Mouse (Mus musculus) left cerebral cortex, postnatal 4 days (tissue): Measurements from ENCODE around the gene Ube2cbp. TPM values are rescaled to one million over a fixed set of nuclear protein-coding genes. Genes with fewer than 3 reads are reported as not detected.

Experiments
- DNase-seq: peaks from one replicate; pipeline ENCODE4 v3.0.0-alpha.2; 2022
- intact Hi-C: fragments of 180-260 bp; cut with DNase I; formaldehyde crosslinking; loops from one replicate; pipeline ENCODE4 v1.15.1; 2025
- total RNA-seq, 2 experiments: library from RNA; stranded (reverse); gene quantifications; 2 replicates each; pipeline ENCODE4 v1.2.3; 2021

Gene Ube2cbp
- 1 to 10 TPM; 6.7 to 6.9 TPM for total RNA-seq

DNA sequence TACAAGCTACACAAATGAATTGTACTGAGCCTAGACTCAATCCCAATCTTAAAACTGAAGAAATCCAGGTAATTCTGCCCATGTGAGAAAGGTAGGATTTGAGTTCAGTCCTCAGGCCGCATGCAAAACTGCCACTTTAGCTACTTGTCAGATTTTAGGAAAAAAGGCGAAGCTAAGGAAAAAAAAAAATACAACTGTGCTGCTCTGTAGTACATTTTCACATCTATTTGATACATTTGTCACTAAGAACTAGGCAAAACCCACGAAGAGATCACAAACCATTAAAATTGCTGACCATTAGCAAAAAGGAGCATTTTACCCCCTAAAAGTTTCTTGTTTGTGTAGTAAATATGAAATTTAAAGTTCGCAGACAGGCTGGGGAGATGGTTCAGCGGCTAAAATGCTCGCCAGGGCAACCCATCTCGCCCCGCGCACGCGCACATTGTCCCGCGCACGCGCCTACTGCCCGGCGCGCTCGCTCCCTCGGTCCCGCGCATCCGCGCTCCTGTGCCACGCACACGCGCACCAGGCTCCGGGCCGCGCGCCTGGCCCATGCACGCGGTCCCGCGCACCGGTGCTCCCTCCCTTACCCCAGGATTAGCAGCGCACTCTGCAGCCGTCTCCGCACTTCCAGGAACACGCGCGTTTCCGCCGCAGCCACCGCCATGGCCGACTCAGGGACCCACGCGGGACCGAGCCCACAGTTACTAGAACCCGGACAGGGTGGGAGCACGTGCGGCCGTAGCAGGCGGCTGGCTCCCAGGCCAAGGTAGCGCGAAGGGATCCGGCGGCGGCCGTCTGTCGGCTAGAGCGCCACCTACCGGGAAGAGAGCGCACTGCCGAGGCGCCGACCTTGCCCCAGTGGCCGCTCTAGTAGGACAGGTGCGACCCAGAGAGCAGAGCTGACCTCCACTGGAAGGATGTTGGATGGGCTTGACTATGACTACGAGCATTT is at the start of gene Ube2cbp:
Gene Ube2cbp, minus strand, starts transcription at position 800 of the 955 bp plus-strand sequence.
- peak; percentile 90 for DNase-seq
- intact Hi-C loops: no loop called here

GRCm38 (mm10) chr9:86514390-86514789 is 49.6 kb upstream of the Ube2cbp start:
- no peak for DNase-seq
- intact Hi-C loops: no loop called here

DNA sequence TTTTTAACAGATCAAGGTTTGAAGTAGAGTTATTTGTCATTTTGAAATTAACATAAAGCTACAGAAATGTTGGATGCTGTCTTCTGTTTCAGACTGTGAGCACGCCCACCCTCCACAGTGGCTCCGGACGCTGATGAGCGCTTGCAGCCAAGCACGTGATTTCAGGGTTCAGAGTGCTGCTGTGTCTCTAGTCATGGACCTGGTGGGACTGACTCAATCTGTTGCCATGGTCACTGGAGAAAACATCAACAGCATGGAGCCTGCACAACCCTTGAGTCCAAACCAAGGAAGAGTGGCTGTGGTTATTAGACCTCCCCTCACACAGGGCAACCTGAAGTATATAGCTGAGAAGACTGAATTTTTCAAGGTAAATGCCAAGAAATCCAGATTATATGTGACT is 49.0 kb upstream of the Ube2cbp start:
- DNase-seq: no peak
- intact Hi-C loops: no loop called here

DNA sequence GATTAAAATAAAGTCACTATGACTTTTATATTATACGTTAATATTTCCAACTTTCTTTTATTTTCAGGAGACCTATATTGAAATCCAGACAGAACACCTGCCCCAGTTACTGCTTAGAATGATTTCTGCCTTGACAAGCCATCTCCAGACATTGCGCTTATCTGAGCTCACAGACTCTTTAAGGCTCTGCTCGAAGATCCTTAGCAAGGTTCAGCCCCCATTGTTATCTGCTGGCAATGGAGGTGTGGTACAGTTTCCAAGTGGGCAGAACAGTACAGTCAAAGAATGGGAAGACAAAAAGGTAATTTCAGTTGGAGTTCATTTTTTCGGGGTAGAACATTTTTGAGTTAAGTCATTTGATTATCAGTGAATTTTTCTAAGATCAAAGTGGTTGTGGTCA is 42.7 kb upstream of the Ube2cbp start:
- DNase-seq: no peak
- intact Hi-C loops: loop anchor here (5.0 kb wide), 2 partner anchors 45 to 785 kb away; no protein-coding TSS in a partner anchor

DNA sequence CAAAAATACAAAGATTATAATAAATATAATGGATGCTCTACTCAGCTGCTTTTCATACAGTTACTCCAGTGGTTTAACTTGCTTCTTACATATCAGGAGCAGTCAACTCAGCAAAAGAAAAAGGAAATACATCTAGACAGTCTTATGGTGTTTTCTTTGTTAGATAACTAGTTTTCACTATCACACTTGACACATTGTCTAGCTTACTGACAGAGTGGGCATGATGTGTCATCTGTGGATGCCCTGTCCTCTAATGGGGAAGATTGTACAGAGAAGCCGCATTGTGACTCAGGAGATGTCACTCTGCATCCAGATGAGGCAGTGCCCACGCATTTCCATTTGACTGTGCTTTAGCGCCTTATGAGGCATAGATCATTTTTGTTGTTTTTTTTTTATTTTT is 34.3 kb upstream of the Ube2cbp start:
- DNase-seq: no peak
- intact Hi-C loops: no loop called here

DNA sequence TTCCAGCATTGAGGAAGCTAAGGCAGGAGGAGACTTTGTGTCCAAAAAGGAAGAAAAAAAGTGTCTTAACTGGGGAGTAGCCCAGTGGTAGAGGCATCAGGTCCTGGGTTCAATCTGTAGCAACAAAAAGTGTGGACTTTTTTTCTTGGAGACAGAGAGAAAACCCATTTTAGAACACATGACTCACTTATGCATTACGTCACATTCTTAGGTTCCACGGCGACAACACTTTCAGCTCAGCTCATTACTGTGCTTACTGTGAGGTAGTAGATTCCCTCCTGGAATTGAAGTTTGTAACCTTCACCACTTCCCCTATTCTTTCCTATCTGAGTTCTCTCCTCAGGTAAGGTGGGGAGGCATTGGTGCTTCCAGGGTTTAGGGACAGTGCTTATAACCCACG is 31.5 kb upstream of the Ube2cbp start:
- DNase-seq: no peak
- intact Hi-C loops: no loop called here

DNA sequence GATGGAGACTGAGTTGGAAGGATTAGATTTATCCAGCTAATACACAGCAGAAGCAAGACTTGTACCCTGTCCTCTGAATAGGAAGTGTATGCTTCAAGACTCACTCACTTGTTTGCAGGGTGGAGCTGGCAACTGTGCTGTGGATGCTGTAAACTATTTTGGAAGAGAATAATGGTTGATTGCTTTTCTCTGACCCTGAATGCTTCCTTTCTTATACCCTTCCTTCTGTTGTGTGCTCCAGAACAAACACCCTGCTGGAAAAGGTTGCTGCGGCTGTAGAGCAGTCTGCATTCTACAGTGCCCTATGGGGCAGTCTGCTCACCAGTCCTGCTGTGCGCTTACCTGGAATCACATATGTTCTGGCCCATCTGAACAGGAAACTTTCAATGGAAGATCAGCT is 27.0 kb upstream of the Ube2cbp start:
- DNase-seq: no peak
- intact Hi-C loops: no loop called here

DNA sequence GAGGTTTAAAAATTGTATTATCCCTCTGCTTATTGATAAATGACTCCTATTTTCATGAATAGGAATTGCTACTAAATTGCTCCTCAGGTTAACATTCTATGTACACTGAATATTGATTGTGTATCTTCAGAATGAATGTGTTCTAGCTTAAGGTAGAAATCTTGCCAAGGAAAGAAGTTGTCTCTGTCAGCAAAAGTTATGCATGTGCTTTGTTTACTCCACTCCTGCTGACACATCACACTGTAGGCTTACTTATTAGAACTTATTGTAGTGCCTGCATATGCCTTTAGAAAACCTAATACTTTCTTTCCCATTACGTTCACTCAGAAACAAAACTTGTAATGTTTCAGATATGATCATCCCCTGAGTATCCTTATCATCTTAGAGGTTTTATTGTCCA is 17.5 kb upstream of the Ube2cbp start:
- no peak for DNase-seq
- intact Hi-C loops: no loop called here

DNA sequence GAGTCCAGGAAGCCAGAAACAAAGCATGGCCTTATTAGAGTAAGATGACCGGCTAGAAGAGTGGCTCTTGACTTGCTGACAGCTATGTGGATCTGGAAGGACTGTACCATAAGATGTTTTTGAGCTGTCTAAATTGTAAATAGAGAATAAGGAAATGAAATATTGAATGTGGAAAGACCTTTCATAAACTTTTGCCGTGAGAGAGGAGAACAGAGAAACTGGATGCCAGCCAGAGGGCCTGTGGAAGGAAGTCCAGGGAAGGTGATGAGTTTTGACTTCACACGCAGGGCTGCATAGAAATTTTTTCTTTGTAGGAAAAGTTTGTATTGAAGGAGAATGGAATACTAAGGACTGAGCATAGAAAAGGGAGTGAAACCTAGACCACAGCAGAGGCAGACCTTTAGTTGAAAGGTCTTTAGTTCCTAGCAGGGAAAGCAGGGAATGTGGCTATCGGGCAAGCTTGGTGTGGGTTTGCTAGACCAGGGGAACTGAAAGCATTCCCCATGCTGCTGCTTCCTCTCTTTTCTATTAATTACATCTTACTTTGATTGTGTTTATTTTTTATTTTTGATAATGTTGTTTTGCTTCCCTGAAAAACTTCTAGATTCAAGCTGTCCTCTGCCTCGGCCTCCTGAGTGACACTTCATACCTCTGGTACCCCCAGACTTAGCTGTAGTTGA is 13.8 kb upstream of the Ube2cbp start:
- DNase-seq: no peak
- intact Hi-C loops: no loop called here

- intact Hi-C loops: no loop called here
- DNase-seq: no peak
Observed at GRCm38 (mm10) chr9:86476763-86477162, 12.0 kb upstream of the Ube2cbp start.

- intact Hi-C loops: no loop called here
- no peak for DNase-seq
Observed at GRCm38 (mm10) chr9:86475956-86476355, 11.2 kb upstream of the Ube2cbp start.

DNA sequence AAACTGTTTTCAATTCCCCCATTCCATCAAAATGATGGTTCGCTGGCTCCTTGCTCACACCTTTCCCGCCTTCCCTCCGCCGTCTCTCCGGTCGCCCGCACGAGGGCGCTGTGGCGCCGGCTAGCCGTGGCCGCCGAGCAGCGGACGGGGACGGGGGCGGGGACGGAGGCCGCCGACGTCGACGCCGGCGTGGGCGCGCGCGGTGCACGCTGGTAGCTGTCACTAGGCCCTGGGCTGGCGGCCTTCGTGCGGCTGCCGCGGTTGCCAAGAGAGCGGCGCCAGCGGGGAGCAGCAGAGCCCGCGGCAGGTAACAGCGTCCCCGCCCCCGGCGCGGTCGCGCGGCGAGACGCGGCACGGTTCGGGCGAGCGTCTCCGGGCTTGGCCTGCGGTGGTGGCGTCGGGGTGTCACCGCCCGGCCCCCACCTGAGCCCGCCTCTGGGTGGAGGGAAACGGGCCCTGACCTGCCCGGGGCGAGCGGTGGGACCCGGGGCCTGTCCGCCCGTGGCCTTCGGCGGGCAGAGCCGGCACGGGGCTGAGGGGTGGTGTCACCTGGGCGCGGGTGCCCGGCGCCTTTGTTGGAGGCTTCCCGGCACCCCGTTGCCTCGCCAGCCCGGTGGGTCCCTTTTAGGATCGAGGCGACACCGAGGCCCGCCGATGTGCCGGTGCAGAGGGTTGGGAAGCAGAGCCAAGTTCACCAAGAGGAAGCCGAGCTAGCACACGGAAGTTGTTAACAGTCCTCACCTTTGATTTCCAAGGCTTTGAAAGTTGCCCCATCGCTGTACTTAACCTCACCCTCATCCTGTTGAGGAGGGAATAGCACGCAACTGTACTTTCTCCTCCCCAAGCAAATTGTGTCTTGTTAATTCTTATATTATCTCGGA is 2.5 kb upstream of the Ube2cbp start, which contains the start of gene Dop1a:
Gene Dop1a, plus strand, starts transcription at position 165 of the 881 bp plus-strand sequence.
- intact Hi-C loops: no loop called here
- DNase-seq: peak; percentile 94

- no peak for DNase-seq
- intact Hi-C loops: loop anchor here (5.0 kb wide), 1 partner anchor 611 kb away; the partner anchor contains the start of gene Tpbg
Observed at GRCm38 (mm10) chr9:86453626-86454025, 11.1 kb downstream of the Ube2cbp start.

DNA sequence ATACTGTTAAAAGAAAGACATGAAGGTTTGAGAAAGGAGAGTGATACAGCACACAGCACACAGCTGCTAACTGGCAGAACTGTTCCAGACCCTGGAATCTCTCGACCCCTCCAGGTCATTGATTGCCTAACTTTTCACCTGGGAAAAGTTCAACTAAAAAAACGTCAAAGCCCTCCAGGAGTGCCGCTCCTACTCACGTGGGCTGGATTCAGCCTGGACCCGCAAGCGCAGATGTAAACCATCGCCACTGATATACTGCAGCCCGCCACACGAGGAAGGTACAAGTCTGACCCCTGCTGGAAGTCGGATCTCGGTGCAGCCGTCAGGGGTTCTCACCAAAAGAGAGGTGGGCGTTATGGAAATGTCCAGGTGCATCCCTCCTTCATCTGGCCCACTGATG is 13.1 kb downstream of the Ube2cbp start:
- peak; percentile 69 for DNase-seq
- intact Hi-C loops: loop anchor here (1.0 to 5.0 kb wide), 2 partner anchors 609 to 672 kb away; partner anchors contain the start of gene Tpbg

- intact Hi-C loops: loop anchor here (1.0 to 5.0 kb wide), 2 partner anchors 609 to 672 kb away; partner anchors contain the start of gene Tpbg
- DNase-seq: no peak
Observed at GRCm38 (mm10) chr9:86451094-86451493, 13.7 kb downstream of the Ube2cbp start.

GRCm38 (mm10) chr9:86449581-86449980 is 15.2 kb downstream of the Ube2cbp start:
- peak; percentile 84 for DNase-seq
- intact Hi-C loops: loop anchor here (10.0 kb wide), 1 partner anchor 245 kb away; no protein-coding TSS in a partner anchor

DNA sequence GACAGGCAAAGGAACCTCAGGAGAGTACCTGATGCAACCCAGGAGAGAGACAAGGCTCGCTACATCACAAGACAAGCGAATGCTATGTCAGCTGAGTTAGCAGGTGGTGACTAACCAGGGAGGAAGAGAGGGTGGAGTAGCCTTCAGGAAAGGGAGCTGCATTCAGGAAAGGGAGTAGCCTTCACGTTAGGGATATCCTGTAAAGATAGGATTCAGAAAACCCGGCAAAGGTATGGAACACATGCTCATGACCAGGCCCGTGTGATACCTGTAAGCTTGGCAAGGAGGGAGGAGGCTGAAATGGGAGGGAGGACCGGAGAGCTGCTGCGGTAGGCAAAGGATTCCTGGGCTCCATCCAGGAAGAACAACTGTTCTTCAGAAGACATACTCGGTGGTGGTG is 17.3 kb downstream of the Ube2cbp start:
- intact Hi-C loops: loop anchor here (10.0 kb wide), 1 partner anchor 243 kb away; no protein-coding TSS in a partner anchor
- no peak for DNase-seq

DNA sequence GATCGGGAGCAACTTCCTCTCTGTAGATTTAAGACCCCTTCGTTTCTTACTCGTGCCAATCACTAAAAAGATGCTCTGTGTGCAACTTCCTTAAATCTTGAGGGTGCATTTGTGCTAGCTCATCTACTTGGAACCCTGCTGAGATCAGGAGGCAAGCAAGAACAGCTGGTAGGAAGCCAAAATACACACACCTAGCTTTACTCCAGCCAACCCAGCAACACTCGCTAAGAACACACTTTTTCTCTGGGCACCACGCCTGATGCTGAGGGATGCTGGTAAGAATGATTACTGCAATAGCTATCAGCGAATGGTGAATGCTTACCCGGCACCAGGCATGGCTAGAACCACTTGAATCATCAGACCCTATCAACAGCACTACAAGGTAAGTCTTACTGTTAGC is 17.9 kb downstream of the Ube2cbp start:
- no peak for DNase-seq
- intact Hi-C loops: loop anchor here (10.0 kb wide), 1 partner anchor 242 kb away; no protein-coding TSS in a partner anchor

DNA sequence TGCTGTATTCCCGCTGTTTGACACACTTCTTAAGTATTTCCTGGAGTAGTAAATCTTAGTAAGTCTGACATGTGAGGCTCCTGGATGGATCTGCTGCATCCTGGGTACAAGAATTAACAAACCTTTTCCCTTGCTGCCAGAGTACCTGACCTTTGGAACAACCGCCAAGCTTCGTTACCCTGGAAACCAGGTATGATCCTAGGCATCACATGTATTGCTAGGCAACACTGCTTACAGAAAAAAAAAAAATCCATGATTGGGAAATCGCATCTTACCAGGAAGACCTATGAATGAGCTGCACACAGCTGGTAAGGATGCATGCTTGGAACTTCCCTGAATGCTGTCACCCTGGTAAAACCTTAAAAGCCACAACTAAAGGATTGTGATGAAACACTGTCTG is 22.5 kb downstream of the Ube2cbp start:
- intact Hi-C loops: loop anchor here (10.0 kb wide), 1 partner anchor 237 kb away; no protein-coding TSS in a partner anchor
- DNase-seq: no peak

- intact Hi-C loops: no loop called here
- DNase-seq: no peak
Observed at GRCm38 (mm10) chr9:86438337-86439009, 26.3 kb downstream of the Ube2cbp start.
